Comparison of ENCODE assay signal across 14 mouse cellular contexts in the genomic region with DNA sequence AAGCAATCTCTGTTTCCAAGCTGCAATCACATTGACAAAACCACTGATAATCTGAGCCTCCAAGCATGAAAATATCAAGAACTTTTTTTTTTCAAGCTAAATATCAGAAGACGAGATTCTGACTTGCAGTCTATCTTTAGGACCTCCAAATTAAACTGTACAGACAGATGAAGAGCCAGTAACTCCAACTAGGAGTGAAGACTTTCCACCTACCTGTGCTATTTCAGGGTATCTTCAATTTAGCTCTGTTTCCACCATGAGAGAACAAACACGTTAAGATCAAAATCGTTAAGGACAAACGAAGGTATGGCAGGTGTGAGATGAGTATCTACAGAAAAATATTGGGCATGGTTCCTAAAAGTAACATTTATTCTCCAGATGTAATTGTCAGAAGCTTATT.
"Had no signal": no experiment of that assay in that cellular context is flagged by ENCODE, and none has a peak within 500 bp of the region (broad histone marks: within the 10 kb centered on the region; RNA-seq: fewer than 3 reads in every experiment).

No protein-coding gene starts in this region.

- DNase-seq: forebrain, postnatal 0 days; gastrocnemius, postnatal 14 days; gastrocnemius, postnatal 36 days; heart, adult 11 months; heart, adult 2 months; heart, postnatal 14 days; heart, postnatal 36 days; kidney, adult 11 months; kidney, adult 2 months; kidney, adult 9 months; kidney, postnatal 14 days; kidney, postnatal 36 days; layer of hippocampus, adult 9-11 months; layer of hippocampus, postnatal 36 days had no signal
